Mouse (Mus musculus) heart, embryonic 11.5 days (tissue): ENCODE data around the gene Tmem223. TPM values are rescaled to one million over a fixed set of nuclear protein-coding genes. Genes with fewer than 3 reads are reported as not detected.
"Not testable (repeated sequence)": the region's sequence is repeated elsewhere in the genome, so short reads cannot be mapped to it uniquely, and the experiment has no call there.

Source experiments
- ATAC-seq: fragments of 200-750 bp; cut with Nextera tagmentation; replicated peaks from 2 replicates; pipeline ENCODE4 v1.8.0; 2017; ENCODE audit warnings: moderate library complexity; ENCODE audit not compliant: insufficient number of reproducible peaks, low FRiP score, low TSS enrichment
- H3K27ac ChIP-seq: fragments of 300-500 bp; sonication (generic); 2 replicates; pipeline ENCODE4 v1.5.1; 2014; ENCODE audit warnings: mild to moderate bottlenecking, low read depth, low read length
- H3K27me3 ChIP-seq: fragments of 300-500 bp; sonication (generic); 2 replicates; pipeline ENCODE4 v1.6.1; 2014; ENCODE audit warnings: mild to moderate bottlenecking, low read length, mixed read lengths; ENCODE audit not compliant: control insufficient read depth, insufficient read depth
- H3K36me3 ChIP-seq: fragments of 300-500 bp; sonication (generic); 2 replicates; pipeline ENCODE4 v1.6.1; 2014; ENCODE audit warnings: mild to moderate bottlenecking, low read length, moderate library complexity, mixed read lengths; ENCODE audit not compliant: control insufficient read depth, insufficient read depth
- H3K4me1 ChIP-seq: fragments of 300-500 bp; sonication (generic); 2 replicates; pipeline ENCODE4 v1.6.1; 2014; ENCODE audit warnings: low read length; ENCODE audit not compliant: control insufficient read depth, insufficient read depth
- H3K4me2 ChIP-seq: fragments of 300-500 bp; sonication (generic); 2 replicates; pipeline ENCODE4 v1.6.1; 2014; ENCODE audit warnings: mild to moderate bottlenecking, moderate library complexity
- H3K4me3 ChIP-seq: fragments of 300-500 bp; sonication (generic); 2 replicates; pipeline ENCODE4 v1.5.1; 2014; ENCODE audit warnings: low read depth, low read length
- H3K9ac ChIP-seq: fragments of 300-500 bp; sonication (generic); 2 replicates; pipeline ENCODE4 v1.6.1; 2014; ENCODE audit warnings: mild to moderate bottlenecking, low read depth, low read length, moderate library complexity
- H3K9me3 ChIP-seq: fragments of 300-500 bp; sonication (generic); replicated peaks from 2 replicates; pipeline ENCODE4 v1.6.1; 2016; ENCODE audit warnings: low read length; ENCODE audit not compliant: control insufficient read depth
- WGBS: fragments of 180-500 bp; shearing (Covaris S2); extraction: QIAGEN DNeasy Blood & Tissue Kit; methylation state at CpG from one replicate; pipeline ENCODE4 v1.1.7; 2014; ENCODE audit not compliant: insufficient replicate concordance; 5-methylcytosine and 5-hydroxymethylcytosine counted together
- polyA plus RNA-seq: library from polyadenylated mRNA; unstranded; fragments of >200 nt; fragmentation: Nextera tagmentation; extraction: Ambion mirVana; gene quantifications from 2 replicates; pipeline ENCODE4 v1.2.1, GENCODE M21; 2014

Tmem223 gene
- polyA plus RNA-seq, 1 experiment from 2014 or later: 150 TPM

DNA sequence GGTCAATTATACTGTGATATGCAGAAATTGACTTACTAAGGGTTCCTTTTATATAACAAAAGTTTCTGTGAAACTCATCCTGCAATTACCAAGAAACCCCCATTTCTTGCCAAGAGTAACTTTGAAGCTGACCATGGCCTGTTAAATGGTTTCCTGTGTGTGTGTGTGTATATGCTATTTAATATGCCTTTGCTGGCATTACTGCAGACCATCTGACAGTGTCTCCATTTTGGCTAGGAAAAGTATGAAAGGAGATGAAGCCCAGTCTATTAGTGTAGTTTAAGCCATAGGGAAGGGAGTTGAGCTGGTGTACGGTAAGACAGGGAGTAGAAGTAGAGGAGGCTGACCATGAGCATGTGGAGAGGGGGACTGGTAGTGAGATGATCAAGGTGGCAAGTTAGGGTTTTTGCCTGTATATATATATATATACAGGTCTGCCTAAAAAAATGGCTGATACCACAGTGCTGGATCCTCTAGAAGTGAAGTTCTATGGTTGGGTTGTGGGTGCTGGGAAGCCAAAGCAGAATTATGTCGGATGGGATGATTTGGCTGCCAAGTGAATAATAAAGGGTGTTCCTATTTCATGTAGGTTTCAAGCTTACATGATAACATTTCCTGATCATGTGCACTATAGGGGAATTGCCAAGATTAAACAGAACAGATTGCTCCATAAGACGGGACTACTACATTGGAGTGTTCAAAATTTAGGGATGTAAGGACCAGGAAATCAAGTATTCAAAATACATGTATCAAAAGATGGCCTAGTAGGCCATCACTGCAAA is 44.0 kb upstream of the Tmem223 start:
- no peak for ATAC-seq
- peaks cover 20% of the 10 kb centered on the region for H3K36me3 ChIP-seq
- H3K27me3 ChIP-seq: no peaks in the 10 kb centered on the region
- H3K4me2 ChIP-seq: no peak overlapping the region; the same call in 1 of the 2 replicates
- H3K9ac ChIP-seq: no peak overlapping the region
- no peaks in the 10 kb centered on the region for H3K9me3 ChIP-seq
- H3K27ac ChIP-seq: no peak overlapping the region
- H3K4me3 ChIP-seq: no peak overlapping the region
- H3K4me1 ChIP-seq: peaks cover 14% of the 10 kb centered on the region
- WGBS: 28% methylated on average over 3 of the region's 3 CpGs

DNA sequence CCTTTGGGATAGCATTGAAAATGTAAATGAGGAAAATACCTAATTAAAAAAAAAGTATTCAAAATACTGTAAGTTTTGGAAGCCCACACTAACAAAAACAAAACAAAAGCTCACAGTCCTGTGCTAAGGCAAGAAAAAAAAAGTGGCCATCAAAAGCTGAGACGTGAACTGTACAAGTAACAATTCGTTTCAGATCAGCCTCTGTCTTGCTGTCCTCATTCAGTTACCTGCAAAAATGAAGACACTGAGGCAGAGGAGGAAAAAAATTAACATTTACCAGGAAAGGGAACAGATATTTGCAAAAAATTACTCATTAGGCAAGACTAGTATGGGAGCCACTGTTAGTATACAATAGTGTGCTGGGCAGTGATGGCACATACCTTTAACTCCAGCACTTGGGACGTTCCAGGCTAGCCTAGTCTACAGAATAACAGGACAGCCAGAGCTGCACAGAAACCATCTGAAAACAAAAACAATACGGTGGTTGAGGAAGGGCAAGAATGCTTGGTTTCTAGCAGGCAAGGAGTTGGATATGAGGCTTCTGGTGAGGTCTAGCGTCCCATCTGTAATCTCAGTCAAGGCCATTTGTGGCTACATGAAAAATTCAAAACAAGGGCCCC is 43.2 kb upstream of the Tmem223 start:
- WGBS: 24% methylated on average over 5 of the region's 5 CpGs
- Histone ChIP-seq H3K27ac (no peak overlapping the region), H3K36me3 (peaks cover 20% of the 10 kb centered on the region), H3K9me3 (no peaks in the 10 kb centered on the region), H3K4me1 (peaks cover 9% of the 10 kb centered on the region), H3K27me3 (no peaks in the 10 kb centered on the region), H3K4me3 (no peak overlapping the region), H3K4me2 (no peak overlapping the region), H3K9ac (no peak overlapping the region)
- no peak for ATAC-seq

DNA sequence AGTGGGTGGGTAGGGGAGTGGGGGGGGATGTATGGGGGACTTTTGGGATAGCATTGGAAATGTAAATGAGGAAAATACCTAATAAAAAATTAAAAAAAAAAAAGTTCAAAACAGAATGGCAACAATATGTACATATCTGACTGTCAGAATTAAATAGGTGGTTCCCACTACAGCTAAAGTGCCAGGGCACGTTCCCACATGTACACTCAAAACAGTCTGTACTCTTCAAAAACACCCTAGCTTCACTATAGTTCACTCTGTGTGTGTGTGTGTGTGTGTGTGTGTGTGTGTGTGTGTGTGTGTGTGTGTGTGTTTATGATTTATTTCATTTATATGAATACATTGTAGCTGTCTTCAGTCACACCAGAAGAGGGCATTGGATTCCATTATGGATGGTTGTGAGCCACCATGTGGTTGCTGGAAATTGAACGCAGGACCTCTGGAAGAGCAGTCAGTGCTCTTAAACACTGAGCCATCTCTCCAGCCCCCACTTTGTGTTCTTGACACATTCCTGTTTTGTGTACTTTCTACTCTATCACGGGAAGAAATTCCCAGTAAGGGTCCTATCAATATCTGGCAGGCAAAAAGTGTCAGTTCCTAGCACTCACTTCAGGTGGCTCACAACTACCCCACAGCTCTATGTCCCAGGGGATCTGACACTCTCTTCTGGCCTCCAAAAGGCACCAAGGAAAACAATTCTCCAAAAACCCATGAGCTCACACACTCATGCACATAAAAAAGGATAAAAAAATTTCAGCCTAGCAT is 42.3 kb upstream of the Tmem223 start:
- H3K9me3 ChIP-seq, H3K4me1 ChIP-seq, ATAC-seq, H3K27ac ChIP-seq, H3K9ac ChIP-seq, H3K4me2 ChIP-seq, H3K27me3 ChIP-seq, H3K4me3 ChIP-seq: not testable (repeated sequence)
- WGBS: 43% methylated on average over 3 of the region's 3 CpGs
- peaks cover 20% of the 10 kb centered on the region for H3K36me3 ChIP-seq

DNA sequence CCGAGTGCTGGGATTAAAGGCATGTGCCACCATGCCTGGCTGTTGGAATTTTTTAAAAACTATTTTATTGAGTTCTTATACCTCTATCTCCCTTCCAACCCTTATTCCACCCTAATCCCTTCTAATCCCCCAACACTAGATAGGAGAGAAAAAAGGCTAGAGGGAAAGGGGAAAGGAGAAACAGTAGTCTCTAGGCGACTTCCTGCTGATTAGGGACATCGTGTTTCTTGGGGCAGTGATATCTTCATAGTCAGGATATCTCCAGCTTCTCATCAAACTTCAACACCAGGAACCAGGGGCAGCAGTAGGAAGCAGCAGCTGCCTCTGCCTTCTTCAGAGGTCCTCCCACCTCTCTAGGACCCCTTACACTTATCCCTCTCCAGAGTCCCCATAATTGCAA is 36.5 kb upstream of the Tmem223 start:
- Histone ChIP-seq H3K27ac (no peak overlapping the region), H3K4me2 (no peak overlapping the region), H3K9me3 (no peaks in the 10 kb centered on the region), H3K27me3 (no peaks in the 10 kb centered on the region), H3K4me3 (no peak overlapping the region), H3K4me1 (no peaks in the 10 kb centered on the region), H3K9ac (no peak overlapping the region), H3K36me3 (peaks cover 11% of the 10 kb centered on the region)
- 56% methylated on average over 3 of the region's 3 CpGs for WGBS
- no peak for ATAC-seq

DNA sequence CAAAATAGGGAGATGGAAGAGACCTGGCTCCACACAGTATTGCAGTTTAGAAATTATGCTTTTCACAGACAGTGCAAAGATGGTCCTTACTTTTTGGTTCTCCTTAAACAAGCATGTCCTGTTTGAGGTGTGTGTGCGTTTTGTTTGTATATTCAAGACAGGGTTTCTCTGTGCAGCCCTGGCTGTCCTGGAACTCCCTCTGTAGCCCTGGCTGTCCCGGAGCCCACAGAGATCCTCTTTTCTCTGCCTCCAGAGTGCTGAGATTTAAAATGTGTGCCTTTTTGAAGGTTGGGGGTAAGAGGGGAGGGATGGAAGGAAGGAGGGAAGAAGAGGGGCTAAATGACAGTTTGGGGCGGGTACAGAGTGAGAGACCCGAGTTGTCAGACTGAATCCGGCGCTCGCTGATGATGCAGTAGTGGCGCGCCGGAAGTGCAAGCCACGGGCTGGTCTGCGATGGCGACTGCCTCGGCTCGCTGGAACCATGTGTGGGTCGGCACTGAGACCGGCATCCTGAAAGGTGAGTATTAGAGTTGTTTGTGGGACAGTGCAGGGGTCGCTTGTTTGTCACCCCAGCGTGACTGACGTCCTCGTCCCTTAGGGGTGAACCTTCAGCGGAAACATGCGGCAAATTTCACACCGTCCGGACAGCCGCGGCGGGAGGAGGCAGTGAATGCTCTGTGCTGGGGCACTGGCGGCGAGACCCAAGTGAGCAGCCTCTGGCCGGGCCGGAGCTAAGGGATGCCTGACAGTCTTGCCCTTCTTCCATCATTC is 35.2 kb upstream of the Tmem223 start, which contains the start of gene Wdr74:
Wdr74 (plus strand) TSS at position 439 of the 771 bp plus-strand sequence.
- peak within 1 kb of the TSS; percentile 79 for H3K4me3 ChIP-seq
- H3K4me2 ChIP-seq: peak within 1 kb of the TSS; percentile 76
- H3K27ac ChIP-seq: peak within 1 kb of the TSS; percentile 5; the same call in 1 of the 2 replicates
- WGBS: 0% methylated on average over 32 of the region's 32 CpGs
- no peaks in the 10 kb centered on the region for H3K4me1 ChIP-seq
- peak within 1 kb of the TSS; percentile 70 for H3K9ac ChIP-seq
- H3K9me3 ChIP-seq: no peaks in the 10 kb centered on the region
- H3K27me3 ChIP-seq: no peaks in the 10 kb centered on the region
- H3K36me3 ChIP-seq: peaks cover 19% of the 10 kb centered on the region
- ATAC-seq: peak; percentile 84

DNA sequence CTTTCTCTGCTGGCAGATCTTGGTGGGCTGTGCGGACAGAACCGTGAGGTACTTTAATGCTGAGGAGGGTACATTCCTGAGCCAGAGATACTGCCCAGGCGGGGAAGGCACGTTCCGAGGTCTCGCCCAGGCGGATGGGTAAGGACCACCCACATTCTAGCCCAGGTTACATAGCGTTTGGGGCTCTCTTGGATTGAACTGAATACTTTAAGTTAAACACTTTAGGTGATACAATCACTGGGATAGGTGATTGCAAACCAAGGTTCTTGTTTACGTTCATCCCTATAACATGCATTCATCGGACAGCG is 34.7 kb upstream of the Tmem223 start:
- H3K4me2 ChIP-seq: peak overlapping the region; percentile 76
- H3K36me3 ChIP-seq: peaks cover 19% of the 10 kb centered on the region
- ATAC-seq: peak; percentile 29; the same call in 1 of the 2 replicates
- H3K27me3 ChIP-seq: no peaks in the 10 kb centered on the region
- 2% methylated on average over 11 of the region's 11 CpGs for WGBS
- H3K4me1 ChIP-seq: 0 out of 2 replicates have a peak, but pooled peaks cover 4% of the 10 kb centered on the region
- H3K9ac ChIP-seq: peak overlapping the region; percentile 70
- H3K9me3 ChIP-seq: no peaks in the 10 kb centered on the region
- H3K4me3 ChIP-seq: peak overlapping the region; percentile 79
- H3K27ac ChIP-seq: no peak overlapping the region

DNA sequence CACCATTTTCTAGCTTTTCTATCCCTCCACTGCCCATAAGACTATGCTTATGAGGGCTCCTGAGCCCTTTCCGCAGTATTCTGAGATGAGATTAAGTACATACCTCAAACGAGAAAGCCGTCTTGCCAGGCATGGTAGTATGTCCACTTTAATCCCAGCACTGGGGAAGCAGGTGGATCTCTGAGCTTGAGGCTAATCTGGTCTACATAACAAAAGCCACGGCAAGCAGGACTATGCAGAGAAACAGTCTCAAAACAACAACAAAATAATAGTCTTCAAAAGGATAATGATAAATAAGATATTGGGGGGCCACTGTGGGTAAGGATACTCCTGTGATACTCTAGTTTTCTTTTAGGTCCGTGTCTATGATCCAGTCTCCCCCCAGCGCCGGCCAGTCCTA is 31.9 kb upstream of the Tmem223 start:
- no peak overlapping the region for H3K4me2 ChIP-seq
- no peaks in the 10 kb centered on the region for H3K9me3 ChIP-seq
- H3K27me3 ChIP-seq: no peaks in the 10 kb centered on the region
- WGBS: 87% methylated on average over 7 of the region's 7 CpGs
- peaks cover 12% of the 10 kb centered on the region for H3K4me1 ChIP-seq
- H3K4me3 ChIP-seq: no peak overlapping the region
- ATAC-seq: no peak
- H3K27ac ChIP-seq: no peak overlapping the region
- H3K9ac ChIP-seq: no peak overlapping the region
- H3K36me3 ChIP-seq: peaks cover 27% of the 10 kb centered on the region

DNA sequence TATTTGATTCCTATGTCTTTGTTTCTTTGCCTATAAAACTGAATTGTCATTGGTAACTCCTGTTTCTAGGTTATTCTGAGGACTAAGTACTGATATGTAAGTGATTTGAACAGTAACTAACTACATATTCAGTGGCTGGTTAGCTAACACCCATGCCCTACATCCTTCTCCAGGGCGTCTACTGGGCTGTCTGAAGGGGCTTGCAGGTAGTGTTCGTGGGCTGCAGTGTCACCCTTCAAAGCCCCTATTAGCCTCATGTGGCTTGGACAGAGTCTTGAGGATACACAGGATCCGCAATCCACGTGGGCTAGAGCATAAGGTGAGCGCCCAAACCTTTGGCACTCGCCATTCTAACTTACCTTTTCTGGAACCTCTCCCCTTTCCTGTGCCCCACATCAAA is 31.1 kb upstream of the Tmem223 start:
- no peak overlapping the region for H3K9ac ChIP-seq
- H3K9me3 ChIP-seq: no peaks in the 10 kb centered on the region
- H3K36me3 ChIP-seq: peaks cover 28% of the 10 kb centered on the region
- no peak overlapping the region for H3K27ac ChIP-seq
- H3K4me2 ChIP-seq: no peak overlapping the region
- H3K27me3 ChIP-seq: no peaks in the 10 kb centered on the region
- ATAC-seq: no peak
- peaks cover 12% of the 10 kb centered on the region for H3K4me1 ChIP-seq
- no peak overlapping the region for H3K4me3 ChIP-seq
- 89% methylated on average over 6 of the region's 6 CpGs for WGBS
